Mouse (Mus musculus) megakaryocyte progenitor cell, adult 5-6 weeks (primary cell): ENCODE results near the gene Rptor. TPM values are rescaled to one million over a fixed set of nuclear protein-coding genes. Genes with fewer than 3 reads are reported as not detected.

Experiments
- ATAC-seq: replicated peaks from 2 replicates; pipeline ENCODE4 v1.8.0; 2016; ENCODE audit warnings: mild to moderate bottlenecking, moderate TSS enrichment, inconsistent platforms; ENCODE audit not compliant: poor library complexity
- total RNA-seq, 2 experiments: library from RNA; stranded (forward) in 1 of 2; stranded (reverse) in 1 of 2; fragments of 157-497, 149-512 nt in 1 of 2; fragments of 200-1000 nt in 1 of 2; gene quantifications; 2 replicates each; pipeline versions ENCODE4 v1.2.3 to v1.2.4; 2015 to 2017

Rptor gene
- total RNA-seq, 2 experiments from 2014 or later = 13.2 to 16.1 TPM

GRCm38 (mm10) chr11:119777236-119777635, 174.5 kb downstream of the Rptor start:
- ATAC-seq = no peak

GRCm38 (mm10) chr11:119777872-119778271, 175.2 kb downstream of the Rptor start:
- no peak for ATAC-seq

DNA sequence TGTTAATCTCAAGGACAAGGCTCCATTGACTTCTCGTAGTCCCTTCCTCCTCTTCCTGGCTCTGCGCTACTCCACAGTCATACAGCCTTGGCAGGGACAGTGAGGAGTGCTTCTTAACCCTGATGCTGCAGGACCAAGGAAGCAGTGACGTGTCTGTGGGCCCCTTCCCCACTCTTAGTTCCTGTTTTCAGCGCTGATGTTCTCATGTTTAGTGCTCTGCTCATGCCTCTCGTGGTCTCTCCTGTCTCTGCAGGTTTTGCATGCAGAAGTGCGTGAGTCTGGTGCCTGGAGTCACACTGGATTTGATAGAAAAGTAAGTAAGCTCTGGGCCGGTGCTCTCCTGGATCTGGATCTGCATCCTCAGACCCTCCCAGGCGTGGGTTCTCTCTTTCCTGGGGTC, 177.6 kb downstream of the Rptor start:
- peak; percentile 63 for ATAC-seq

GRCm38 (mm10) chr11:119781165-119781564, 178.5 kb downstream of the Rptor start:
- ATAC-seq = no peak

DNA sequence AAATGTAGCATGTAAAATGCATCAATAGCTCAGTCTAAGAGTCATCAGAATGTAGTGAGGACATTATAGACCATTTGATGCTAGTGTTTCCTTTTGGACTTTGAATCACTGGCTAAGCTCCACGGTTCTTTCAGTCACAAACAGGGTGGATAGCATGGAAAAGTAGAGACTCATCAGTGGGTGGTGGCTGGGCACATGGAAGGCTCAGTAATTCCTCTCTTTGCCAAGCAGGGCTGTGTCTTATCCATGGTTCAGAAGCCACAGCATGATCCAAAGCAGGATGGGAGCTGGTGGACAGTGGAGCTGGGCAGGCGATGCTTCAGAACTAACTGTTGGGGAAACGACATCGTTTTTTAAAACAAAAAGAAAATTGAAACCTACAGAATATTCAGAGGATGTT, 179.0 kb downstream of the Rptor start:
- no peak for ATAC-seq

DNA sequence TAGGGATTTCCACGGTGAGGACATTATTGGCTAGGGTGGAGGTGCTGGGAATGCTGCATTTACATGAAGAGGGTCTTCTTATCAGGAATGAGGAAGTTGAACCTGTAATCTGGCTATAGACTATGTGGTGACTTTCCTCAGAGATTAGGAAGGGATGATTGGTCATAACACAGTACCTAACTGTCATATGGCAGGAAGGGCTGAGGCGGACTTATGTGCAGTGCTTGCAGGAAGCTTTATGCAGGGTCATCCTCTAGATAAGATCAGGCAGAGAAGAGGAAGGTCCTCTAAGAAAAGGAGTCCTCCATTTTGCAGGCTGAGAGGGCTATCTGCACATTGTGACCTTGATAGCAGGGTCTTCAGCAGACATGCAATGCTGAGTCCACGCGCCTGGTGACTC, 180.9 kb downstream of the Rptor start:
- ATAC-seq = peak; percentile 63

- no peak for ATAC-seq
Observed at GRCm38 (mm10) chr11:119784672-119785341, 182.1 kb downstream of the Rptor start.

GRCm38 (mm10) chr11:119785661-119786384, 183.1 kb downstream of the Rptor start:
- ATAC-seq = no peak

DNA sequence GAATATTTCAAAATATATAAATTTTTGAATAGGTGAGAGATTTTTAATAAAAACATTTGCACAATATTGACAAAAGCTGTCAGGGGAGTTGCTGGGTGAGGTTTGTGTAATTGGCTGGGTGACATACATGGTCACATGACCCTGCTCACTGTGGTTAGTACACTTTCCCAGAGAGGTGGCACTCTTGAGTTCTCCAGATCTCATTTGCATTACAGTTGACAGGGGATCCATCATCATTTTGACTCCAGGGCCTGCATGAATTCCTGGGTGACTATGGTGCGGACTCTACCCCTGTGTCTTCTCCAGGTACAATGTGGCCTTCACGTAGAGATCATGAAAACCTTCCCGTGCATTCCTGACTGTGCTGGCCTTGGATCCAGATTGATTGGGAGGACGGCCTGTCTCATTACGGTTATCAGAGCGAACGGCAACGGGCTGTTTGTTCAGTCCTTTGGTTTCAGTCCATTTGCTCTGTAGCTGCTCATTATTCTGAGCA, 183.7 kb downstream of the Rptor start:
- no peak for ATAC-seq

- no peak for ATAC-seq
Observed at GRCm38 (mm10) chr11:119788488-119788887, 185.8 kb downstream of the Rptor start.

GRCm38 (mm10) chr11:119788919-119789713, 186.4 kb downstream of the Rptor start:
- ATAC-seq = 0 out of 2 replicates have a peak, but pooled peaks have one; percentile 26

GRCm38 (mm10) chr11:119791923-119792564, 189.3 kb downstream of the Rptor start:
- no peak for ATAC-seq

DNA sequence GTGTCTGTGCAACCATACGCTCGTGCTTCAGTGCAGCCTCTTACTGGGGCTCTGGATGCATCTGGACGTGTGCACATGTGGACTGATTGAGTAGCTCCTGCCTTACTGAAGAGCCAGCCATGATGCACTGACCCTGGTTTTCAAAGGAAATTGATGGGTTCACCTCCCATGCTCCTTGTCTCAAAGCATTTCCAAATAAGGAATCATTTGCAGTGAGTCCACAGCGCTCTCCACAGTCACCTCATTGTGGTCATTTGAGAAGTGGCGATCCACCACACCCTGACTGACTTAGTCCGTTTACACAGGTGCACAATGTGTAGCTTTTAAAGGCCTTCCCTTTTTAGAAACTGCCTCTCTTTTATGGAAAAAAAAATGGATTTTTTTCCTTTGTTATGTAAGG, 190.7 kb downstream of the Rptor start:
- no peak for ATAC-seq

DNA sequence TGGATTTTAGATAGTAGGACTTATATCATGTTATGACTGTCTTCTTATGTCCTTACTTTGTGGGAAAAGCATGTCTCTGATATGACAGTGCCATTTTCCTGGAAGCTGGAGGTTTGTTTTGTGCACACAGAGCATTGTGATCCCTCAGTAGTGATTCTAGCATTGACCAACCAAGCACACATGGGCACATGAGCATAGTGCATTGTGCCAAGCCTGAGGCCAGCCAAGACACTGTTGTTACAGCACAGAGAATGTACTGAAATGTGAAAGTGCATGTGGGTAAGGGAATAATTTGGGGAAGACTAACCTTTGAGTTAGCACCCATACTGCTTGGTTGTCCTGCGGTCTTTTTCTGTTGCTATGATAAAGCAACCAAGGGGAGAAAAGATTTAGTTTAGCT, 191.3 kb downstream of the Rptor start:
- ATAC-seq = no peak

DNA sequence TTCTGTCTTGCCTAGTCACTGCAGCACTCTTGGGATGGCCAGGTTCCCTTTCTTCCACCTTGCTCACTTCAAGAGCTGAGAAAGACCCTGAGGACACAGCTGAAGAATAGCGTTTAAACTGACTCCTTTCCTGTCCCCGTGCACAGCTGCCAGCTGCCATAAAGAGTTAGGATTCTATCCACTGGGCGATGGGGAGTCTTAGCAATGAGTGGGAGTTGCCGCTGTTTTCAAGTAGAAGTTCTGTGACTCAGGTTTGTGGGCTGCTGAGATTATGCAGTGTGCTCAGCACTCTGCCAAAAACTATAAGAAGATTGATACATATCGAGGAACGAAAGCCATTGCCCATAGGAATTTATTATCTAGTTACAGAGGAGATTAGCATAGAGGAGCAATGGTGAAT, 192.0 kb downstream of the Rptor start:
- ATAC-seq = no peak

DNA sequence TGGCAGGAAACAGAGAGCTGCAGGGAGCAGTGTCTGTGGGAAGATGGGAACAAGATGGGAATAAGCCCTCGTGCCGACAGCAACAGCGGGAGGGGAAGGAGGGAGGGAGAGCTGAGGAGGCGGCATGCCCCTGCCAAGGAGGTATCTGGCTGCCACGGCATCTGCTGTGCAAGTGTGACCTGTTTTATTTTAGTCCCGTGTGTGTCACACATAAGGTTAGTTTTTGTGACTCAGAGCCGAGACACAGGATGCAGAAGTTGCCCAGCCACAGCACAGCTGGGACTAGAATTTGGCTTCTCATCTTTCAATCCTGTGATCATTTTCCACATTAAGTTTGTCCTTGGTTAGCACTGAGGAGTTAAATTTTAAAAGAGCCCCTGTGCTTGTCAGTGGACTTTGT, 193.7 kb downstream of the Rptor start:
- ATAC-seq = no peak

- no peak for ATAC-seq
Observed at GRCm38 (mm10) chr11:119796846-119797245, 194.1 kb downstream of the Rptor start.

GRCm38 (mm10) chr11:119799536-119799935, 196.8 kb downstream of the Rptor start:
- ATAC-seq = no peak

- peak; percentile 72 for ATAC-seq
Observed at GRCm38 (mm10) chr11:119801855-119802254, 199.2 kb downstream of the Rptor start.

DNA sequence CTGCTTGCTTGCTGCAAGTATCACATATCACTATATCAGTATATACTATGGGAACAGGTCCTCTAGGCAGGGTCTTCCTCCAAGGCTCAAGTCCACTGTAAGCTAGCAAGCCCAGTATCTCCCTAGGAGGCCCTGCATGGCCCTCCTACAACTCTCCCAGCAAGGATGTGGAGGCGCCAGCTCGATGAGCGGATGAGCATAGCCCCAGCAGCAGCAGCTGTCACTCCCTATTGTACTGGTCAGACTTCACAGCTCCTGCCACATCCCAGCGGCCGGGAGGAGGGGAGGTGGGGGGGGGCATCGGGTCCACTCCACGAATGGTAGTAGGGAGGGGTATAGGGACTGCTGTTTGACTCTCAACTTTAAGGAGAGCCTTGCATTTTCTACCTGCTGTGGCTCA, 200.2 kb downstream of the Rptor start:
- ATAC-seq = no peak

- no peak for ATAC-seq
Observed at GRCm38 (mm10) chr11:119804392-119804791, 201.7 kb downstream of the Rptor start.
